ENCODE assay signal across 21 mouse cellular contexts in the genomic region with DNA sequence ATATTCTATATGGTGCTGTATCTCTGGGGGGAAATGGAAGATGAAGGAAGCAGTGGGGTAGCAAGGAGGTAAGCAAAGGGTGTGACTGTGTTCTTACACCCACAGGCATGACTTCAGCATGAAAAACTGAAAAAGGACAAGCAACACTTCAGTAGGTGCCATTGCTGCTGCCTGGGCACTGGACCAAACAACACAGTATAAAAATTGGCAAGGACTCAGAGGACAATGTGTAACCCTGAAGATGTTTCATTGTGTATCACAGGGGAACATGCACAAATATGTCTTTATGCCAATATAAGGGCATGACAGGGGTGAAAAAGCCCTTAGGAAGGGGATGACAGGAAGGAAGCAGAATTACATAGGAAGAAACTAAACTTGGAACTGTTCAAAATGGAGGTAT.
"Had no signal": no experiment of that assay in that cellular context is flagged by ENCODE, and none has a peak within 500 bp of the region (broad histone marks: within the 10 kb centered on the region; RNA-seq: fewer than 3 reads in every experiment).

No protein-coding gene starts in this region.

- H3K4me2 ChIP-seq: heart, embryonic 12.5 days; hindbrain, embryonic 13.5 days; hindbrain, embryonic 15.5 days; limb, embryonic 13.5 days; limb, embryonic 15.5 days; liver, embryonic 11.5 days had no signal

- H3K9me3 ChIP-seq: heart, embryonic 10.5 days; heart, embryonic 12.5 days; hindbrain, embryonic 13.5 days; hindbrain, embryonic 15.5 days; limb, embryonic 13.5 days; limb, embryonic 15.5 days had no signal

- H3K4me3 ChIP-seq: gastrocnemius, adult 2 months; heart, adult 2 months; heart, embryonic 10.5 days; heart, embryonic 12.5 days; hindbrain, embryonic 13.5 days; hindbrain, embryonic 15.5 days; limb, embryonic 13.5 days; limb, embryonic 15.5 days had no signal

- H3K27me3 ChIP-seq: heart, embryonic 12.5 days; hindbrain, embryonic 13.5 days; hindbrain, embryonic 15.5 days; limb, embryonic 13.5 days; limb, embryonic 15.5 days had no signal

- H3K36me3 ChIP-seq: heart, embryonic 10.5 days; heart, embryonic 12.5 days; hindbrain, embryonic 13.5 days; hindbrain, embryonic 15.5 days; limb, embryonic 13.5 days; limb, embryonic 15.5 days had no signal

- H3K4me1 ChIP-seq: heart, embryonic 10.5 days; heart, embryonic 12.5 days; limb, embryonic 13.5 days; limb, embryonic 15.5 days had no signal

- ATAC-seq: hindbrain, postnatal 0 days; intestine, embryonic 16.5 days had no signal

- DNase-seq: gastrocnemius, adult 2 months; gastrocnemius, postnatal 10 days; gastrocnemius, postnatal 36 days; heart, adult 2 months; heart, postnatal 36 days; kidney, adult 11 months; kidney, adult 8-10 months; kidney, postnatal 10 days; layer of hippocampus, adult 9-11 months; layer of hippocampus, postnatal 36 days; left cerebral cortex, postnatal 4 days had no signal

- H3K27ac ChIP-seq: gastrocnemius, adult 2 months; heart, adult 2 months; heart, embryonic 10.5 days; hindbrain, embryonic 13.5 days; hindbrain, embryonic 15.5 days; hindbrain, postnatal 0 days; limb, embryonic 13.5 days; limb, embryonic 15.5 days; liver, embryonic 14.5 days had no signal

- H3K9ac ChIP-seq: heart, embryonic 12.5 days; hindbrain, embryonic 13.5 days; hindbrain, embryonic 15.5 days; limb, embryonic 13.5 days; limb, embryonic 15.5 days; liver, embryonic 14.5 days had no signal
